Mouse (Mus musculus): ENCODE data around the gene Cdpf1. TPM values are rescaled to one million over a fixed set of nuclear protein-coding genes. Genes with fewer than 3 reads are reported as not detected.

The Cdpf1 gene
- total RNA-seq (2015) (10.9 and 17.1 TPM in 2 replicates), total RNA-seq (2017) (15.2 and 15.5 TPM in 2 replicates)

GRCm38 (mm10) chr15:85811535-85812277 lies at the start of gene Cdpf1:
Gene Cdpf1 (minus strand): TSS chr15:85811697.
- ATAC-seq (replicated peaks; ENCODE audit: poor library complexity), result peak; percentile 86

GRCm38 (mm10) chr15:85859490-85860031 lies 48.1 kb upstream of the Cdpf1 start, which contains the start of gene Gtse1:
Gene Gtse1 (plus strand): TSS chr15:85859745.
- peak; percentile 99 for ATAC-seq (replicated peaks; ENCODE audit: poor library complexity)

GRCm38 (mm10) chr15:85858980-85859489 lies 47.5 kb upstream of the Cdpf1 start:
- no peak for ATAC-seq (replicated peaks; ENCODE audit: poor library complexity)

- peak; percentile 69; the same call in 1 of the 2 replicates for ATAC-seq (replicated peaks; ENCODE audit: poor library complexity)
These were observed 40.3 kb upstream of the Cdpf1 start for GRCm38 (mm10) chr15:85851656-85852392.

GRCm38 (mm10) chr15:85845071-85845470 lies 33.6 kb upstream of the Cdpf1 start:
- ATAC-seq (replicated peaks; ENCODE audit: poor library complexity), result no peak

- peak; percentile 55; the same call in 1 of the 2 replicates for ATAC-seq (replicated peaks; ENCODE audit: poor library complexity)
These were observed 30.4 kb upstream of the Cdpf1 start for GRCm38 (mm10) chr15:85841796-85842360.

GRCm38 (mm10) chr15:85840983-85841382 lies 29.5 kb upstream of the Cdpf1 start:
- ATAC-seq (replicated peaks; ENCODE audit: poor library complexity), result peak; percentile 75

- ATAC-seq (replicated peaks; ENCODE audit: poor library complexity), result no peak
These were observed 25.4 kb upstream of the Cdpf1 start for GRCm38 (mm10) chr15:85836887-85837286.

- 0 out of 2 replicates have a peak, but pooled peaks have one; percentile 32 for ATAC-seq (replicated peaks; ENCODE audit: poor library complexity)
These were observed 23.8 kb upstream of the Cdpf1 start for GRCm38 (mm10) chr15:85835335-85835734.

GRCm38 (mm10) chr15:85832599-85832998 lies 21.1 kb upstream of the Cdpf1 start:
- peak; percentile 7; the same call in 1 of the 2 replicates for ATAC-seq (replicated peaks; ENCODE audit: poor library complexity)

- ATAC-seq (replicated peaks; ENCODE audit: poor library complexity), result peak; percentile 92
These were observed 20.6 kb upstream of the Cdpf1 start, which contains the start of gene Ttc38 for GRCm38 (mm10) chr15:85831954-85832590. Gene Ttc38 (plus strand): TSS chr15:85832306.

- no peak for ATAC-seq (replicated peaks; ENCODE audit: poor library complexity)
These were observed 18.0 kb upstream of the Cdpf1 start for GRCm38 (mm10) chr15:85829470-85829869.

- ATAC-seq (replicated peaks; ENCODE audit: poor library complexity), result no peak
These were observed 16.6 kb upstream of the Cdpf1 start for GRCm38 (mm10) chr15:85828071-85828470.

- peak; percentile 90 for ATAC-seq (replicated peaks; ENCODE audit: poor library complexity)
These were observed 15.2 kb upstream of the Cdpf1 start for GRCm38 (mm10) chr15:85826676-85827075.

GRCm38 (mm10) chr15:85822011-85822359 lies 10.5 kb upstream of the Cdpf1 start:
- ATAC-seq (replicated peaks; ENCODE audit: poor library complexity), result no peak

- peak; percentile 63 for ATAC-seq (replicated peaks; ENCODE audit: poor library complexity)
These were observed 9.9 kb upstream of the Cdpf1 start, which contains the start of gene Pkdrej for GRCm38 (mm10) chr15:85821203-85822010. Gene Pkdrej (minus strand): TSS chr15:85821734.

- ATAC-seq (replicated peaks; ENCODE audit: poor library complexity), result no peak
These were observed 1.9 kb upstream of the Cdpf1 start for GRCm38 (mm10) chr15:85813428-85813827.

- ATAC-seq (replicated peaks; ENCODE audit: poor library complexity), result peak; percentile 63
These were observed 533 bp downstream of the Cdpf1 start for GRCm38 (mm10) chr15:85810806-85811521.

GRCm38 (mm10) chr15:85810462-85810805 lies 1.1 kb downstream of the Cdpf1 start:
- no peak for ATAC-seq (replicated peaks; ENCODE audit: poor library complexity)

Measured in megakaryocyte progenitor cell, adult 5-6 weeks (primary cell).